Mouse (Mus musculus) kidney, adult 2 months (tissue): ENCODE results near the gene Stpg3. TPM values are rescaled to one million over a fixed set of nuclear protein-coding genes. Genes with fewer than 3 reads are reported as not detected.
A peak's percentile ranks its signal among the peaks of the same experiment; 100 is the strongest.

Experiments used
- DNase-seq: peaks from one replicate; pipeline ENCODE4 v3.0.0; 2021
- H3K27ac ChIP-seq: fragments of 200-500 bp; 2 replicates; pipeline ENCODE4 v1.5.1; 2012; ENCODE audit warnings: low read depth, low read length, control low read depth, inconsistent platforms; ENCODE audit not compliant: insufficient read depth
- H3K27me3 ChIP-seq: fragments of 200-500 bp; replicated peaks from 2 replicates; pipeline ENCODE4 v1.6.1; 2012; ENCODE audit warnings: mild to moderate bottlenecking, moderate library complexity, low read length, inconsistent platforms; ENCODE audit not compliant: control insufficient read depth, insufficient read depth
- H3K36me3 ChIP-seq: fragments of 200-500 bp; 2 replicates; pipeline ENCODE4 v1.6.1; 2012; ENCODE audit warnings: mild to moderate bottlenecking, moderate library complexity, low read length, inconsistent platforms; ENCODE audit not compliant: control insufficient read depth, insufficient read depth
- H3K4me1 ChIP-seq: fragments of 200-500 bp; 2 replicates; pipeline ENCODE4 v1.6.1; 2011; ENCODE audit warnings: low read length; ENCODE audit not compliant: control insufficient read depth, insufficient read depth
- H3K4me3 ChIP-seq: fragments of 200-500 bp; 2 replicates; pipeline ENCODE4 v1.5.1; 2011; ENCODE audit warnings: mild to moderate bottlenecking, low read depth, low read length, control low read depth; ENCODE audit not compliant: insufficient read depth
- CTCF ChIP-seq: fragments of 200-500 bp; conservative IDR thresholded peaks from 2 replicates; pipeline ENCODE4 v1.5.1; 2011; ENCODE audit warnings: low read depth, mild to moderate bottlenecking, control low read depth, low read length, moderate library complexity, mixed read lengths; ENCODE audit not compliant: insufficient read depth, insufficient read length
- POLR2A ChIP-seq: fragments of 200-500 bp; IDR thresholded peaks from one replicate; pipeline ENCODE4 v1.6.1; 2011; ENCODE audit warnings: low read depth, low read length, control low read depth
- WGBS: fragments of 180-500 bp; shearing (Covaris S2); methylation state at CpG from one replicate; pipeline ENCODE4 v1.1.7; 2018; 5-methylcytosine and 5-hydroxymethylcytosine counted together
- polyA plus RNA-seq: library from polyadenylated mRNA; depleted of rRNA; stranded (reverse); fragments of >200 nt; gene quantifications from 2 replicates; pipeline ENCODE4 v1.2.3, GENCODE M21; 2012

Stpg3 gene
- polyA plus RNA-seq, 1 experiment: 0.42 TPM

DNA sequence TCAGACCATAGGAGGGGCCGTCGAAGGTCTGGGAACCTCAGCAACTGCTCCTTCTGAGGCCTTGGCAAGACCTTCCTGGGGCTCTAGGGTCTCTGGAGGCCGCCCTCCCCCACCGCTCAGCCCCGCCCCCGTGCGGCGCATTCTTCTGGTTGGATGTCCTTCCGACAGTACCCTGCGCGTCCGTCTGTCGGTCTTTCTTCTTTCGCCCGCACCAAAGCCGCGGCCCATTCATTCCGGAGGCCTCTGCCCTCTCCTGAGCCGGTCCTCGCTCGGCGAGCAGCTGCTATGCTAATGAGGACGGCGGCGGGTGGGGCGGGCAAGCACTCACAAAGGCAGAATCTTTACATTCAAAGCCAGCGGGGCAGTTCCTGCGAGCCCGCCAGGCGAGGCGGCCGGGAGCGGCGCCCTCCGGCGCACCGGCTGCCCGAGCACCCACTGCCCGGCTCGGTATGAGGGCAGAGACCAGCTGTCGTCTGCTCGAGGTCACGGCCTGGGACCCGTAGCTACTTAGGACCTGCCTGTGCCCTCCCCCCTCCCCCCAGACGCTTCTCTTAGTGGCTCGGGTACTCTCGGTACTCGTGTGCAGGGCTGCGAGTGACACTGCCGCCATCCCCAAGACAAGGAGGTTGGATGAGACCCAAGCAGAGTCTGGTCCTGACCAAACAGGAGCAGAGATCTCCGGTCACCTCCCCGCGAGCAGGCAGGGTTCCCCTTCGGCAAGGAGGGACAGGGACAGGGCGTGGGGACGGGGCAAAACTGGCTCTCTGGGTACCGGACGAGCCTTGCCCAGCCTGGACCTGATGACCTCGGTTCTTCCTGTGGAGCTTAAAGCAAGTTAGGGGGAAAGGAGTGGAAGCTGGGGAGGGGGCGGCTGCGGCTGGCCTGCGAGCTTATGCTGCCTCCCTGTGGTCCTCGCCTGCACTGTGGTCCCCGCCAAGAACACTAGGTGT, 28.5 kb downstream of the Stpg3 start:
- WGBS: 4% methylated on average over 64 of the region's 64 CpGs
- Histone ChIP-seq H3K27me3 (no peaks in the 10 kb centered on the region), H3K4me3 (peak overlapping the region; percentile 40), H3K27ac (no peak overlapping the region), H3K4me1 (no peaks in the 10 kb centered on the region; the same call in 1 of the 2 replicates), H3K36me3 (no peaks in the 10 kb centered on the region)
- peak; percentile 59 for DNase-seq
- TF ChIP-seq CTCF: peak; percentile 54; the same call in 1 of the 2 replicates
- no peak for TF ChIP-seq POLR2A

DNA sequence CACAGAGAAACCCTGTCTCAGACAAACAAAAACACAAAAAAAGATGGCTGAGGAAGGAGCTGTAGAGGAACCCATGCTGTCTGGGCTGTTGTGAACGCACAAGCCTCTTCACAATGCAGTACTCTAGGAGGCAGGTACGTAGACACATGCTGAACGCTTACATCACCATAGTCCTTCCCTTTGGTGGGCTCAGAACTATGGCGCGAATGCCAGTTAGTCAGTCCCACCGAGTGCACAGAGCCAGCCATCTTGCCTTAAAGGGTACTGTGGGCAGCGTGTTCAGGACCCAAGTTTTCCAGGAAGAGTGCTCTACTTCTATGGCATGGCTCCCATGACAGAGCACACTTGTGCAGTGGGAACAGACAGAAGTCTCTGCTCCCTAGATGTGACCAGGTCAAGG, 29.9 kb downstream of the Stpg3 start:
- DNase-seq: no peak
- H3K27me3 ChIP-seq: no peaks in the 10 kb centered on the region
- no peak for TF ChIP-seq CTCF
- 96% methylated on average over 7 of the region's 7 CpGs for WGBS
- H3K4me1 ChIP-seq: no peaks in the 10 kb centered on the region; the same call in 1 of the 2 replicates
- no peak overlapping the region for H3K4me3 ChIP-seq
- no peak overlapping the region for H3K27ac ChIP-seq
- H3K36me3 ChIP-seq: no peaks in the 10 kb centered on the region

DNA sequence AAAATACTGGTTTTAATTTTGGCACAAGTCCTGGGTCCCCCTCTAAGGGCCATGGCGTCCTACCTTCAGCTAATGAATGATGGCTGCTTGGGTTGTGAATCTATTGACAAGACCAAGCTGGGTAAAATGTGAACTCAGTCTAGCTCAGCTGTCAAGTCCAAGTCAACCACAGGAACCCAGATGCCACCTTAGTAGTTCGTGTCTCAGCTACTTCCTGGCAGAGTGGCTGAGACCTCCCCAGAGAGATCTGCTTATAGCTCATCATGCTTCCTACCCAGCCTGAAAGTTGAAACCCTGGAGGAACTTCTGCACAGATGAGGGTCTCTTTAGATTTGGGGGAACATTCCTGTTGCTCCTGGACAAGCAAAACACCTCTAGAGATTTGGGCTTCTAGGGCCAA, 31.1 kb downstream of the Stpg3 start:
- no peak for DNase-seq
- H3K27ac ChIP-seq: no peak overlapping the region
- H3K27me3 ChIP-seq: no peaks in the 10 kb centered on the region
- 71% methylated on average over 2 of the region's 2 CpGs for WGBS
- H3K4me3 ChIP-seq: no peak overlapping the region
- H3K4me1 ChIP-seq: no peaks in the 10 kb centered on the region; the same call in 1 of the 2 replicates
- H3K36me3 ChIP-seq: no peaks in the 10 kb centered on the region
- no peak for TF ChIP-seq POLR2A
- TF ChIP-seq CTCF: no peak

DNA sequence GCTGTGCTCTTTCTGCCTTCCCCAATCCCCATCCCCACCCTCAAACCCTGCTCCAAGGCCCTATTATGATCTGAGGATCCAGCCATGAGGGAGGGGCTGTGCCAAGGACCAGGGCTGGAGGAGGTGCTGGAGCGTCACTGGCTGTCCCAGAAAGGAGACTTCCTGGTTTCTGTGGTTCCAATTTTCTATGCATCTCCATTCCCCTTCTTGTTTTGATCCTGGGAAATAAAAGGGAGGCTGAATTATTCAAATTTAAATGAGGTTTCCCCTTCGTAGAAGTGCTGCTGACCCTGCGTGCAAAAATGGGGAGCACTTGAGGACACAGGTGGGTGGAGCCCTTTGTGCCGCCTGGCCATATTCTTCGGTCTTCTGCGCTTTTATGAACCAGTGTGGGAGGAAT, 31.8 kb downstream of the Stpg3 start:
- DNase-seq: no peak
- TF ChIP-seq POLR2A (no peak), CTCF (no peak)
- 54% methylated on average over 6 of the region's 6 CpGs for WGBS
- Histone ChIP-seq H3K4me1 (peaks cover 3% of the 10 kb centered on the region), H3K27ac (no peak overlapping the region), H3K36me3 (no peaks in the 10 kb centered on the region), H3K4me3 (peak overlapping the region; percentile 35; the same call in 1 of the 2 replicates), H3K27me3 (no peaks in the 10 kb centered on the region)

DNA sequence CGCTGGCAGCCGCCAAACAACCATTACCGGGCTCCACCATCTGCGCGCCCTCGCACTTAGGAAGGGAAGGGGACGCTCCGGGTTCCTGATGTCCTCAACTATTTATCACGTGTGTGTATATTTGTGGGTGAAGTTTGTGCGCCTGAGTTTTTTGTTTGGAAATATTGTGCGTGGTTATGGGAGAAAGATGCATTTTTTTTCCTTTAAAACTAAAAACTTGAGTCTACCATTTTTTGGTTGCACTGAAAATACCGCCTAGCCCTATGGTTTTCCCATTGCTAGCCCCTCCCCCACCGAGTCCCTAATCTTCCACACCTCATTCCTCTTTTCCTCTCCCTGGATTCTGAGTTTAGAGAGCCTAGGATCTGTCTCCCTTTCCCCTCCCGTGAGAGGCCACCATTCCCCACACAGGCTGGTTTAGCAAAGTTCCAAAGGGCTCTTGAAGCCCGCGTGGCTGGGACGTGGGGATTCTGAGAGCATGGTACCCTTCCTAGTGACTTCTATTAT, 32.5 kb downstream of the Stpg3 start:
- H3K36me3 ChIP-seq: no peaks in the 10 kb centered on the region
- WGBS: 6% methylated on average over 17 of the region's 17 CpGs
- no peaks in the 10 kb centered on the region for H3K27me3 ChIP-seq
- H3K4me3 ChIP-seq: peak overlapping the region; percentile 67
- no peak overlapping the region for H3K27ac ChIP-seq
- DNase-seq: no peak
- no peak for TF ChIP-seq CTCF
- TF ChIP-seq POLR2A: no peak
- H3K4me1 ChIP-seq: peaks cover 11% of the 10 kb centered on the region

DNA sequence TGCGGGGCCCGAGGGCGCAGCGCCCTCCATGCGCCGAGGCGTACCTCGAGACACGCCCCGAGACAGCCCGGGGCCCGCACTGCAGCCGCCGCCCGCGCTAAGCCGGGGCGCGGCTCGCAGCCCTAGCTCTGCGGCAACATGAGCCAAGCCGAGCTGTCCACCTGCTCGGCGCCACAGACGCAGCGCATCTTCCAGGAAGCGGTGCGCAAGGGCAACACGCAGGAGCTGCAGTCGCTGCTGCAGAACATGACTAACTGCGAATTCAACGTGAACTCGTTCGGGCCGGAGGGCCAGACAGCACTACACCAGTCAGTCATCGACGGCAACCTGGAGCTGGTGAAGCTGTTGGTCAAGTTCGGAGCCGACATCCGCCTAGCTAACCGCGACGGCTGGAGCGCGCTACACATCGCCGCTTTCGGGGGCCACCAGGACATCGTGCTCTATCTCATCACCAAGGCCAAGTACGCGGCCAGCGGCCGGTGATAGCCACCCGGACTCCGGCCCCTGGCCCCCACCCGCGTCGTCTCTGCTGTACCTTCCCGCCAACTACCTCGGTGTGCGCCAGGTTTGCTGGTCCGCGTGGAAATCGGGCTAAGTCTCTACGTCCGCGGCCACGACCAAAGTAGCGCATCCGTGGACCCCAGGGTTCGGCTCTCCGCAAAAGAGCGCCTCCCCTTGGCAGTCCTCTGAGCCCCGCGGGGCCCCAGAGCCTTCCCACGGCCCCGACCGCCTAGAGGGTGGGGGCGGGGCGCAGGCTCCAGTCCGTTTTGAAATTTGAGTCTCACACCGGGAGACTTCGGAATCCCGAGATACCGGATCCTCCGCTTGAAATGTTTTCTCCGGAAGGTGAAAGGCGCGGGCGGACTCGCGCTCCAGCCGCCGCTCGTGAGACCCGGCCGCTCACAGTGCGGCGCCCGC, 33.2 kb downstream of the Stpg3 start:
- H3K36me3 ChIP-seq: no peaks in the 10 kb centered on the region
- H3K27ac ChIP-seq: peak overlapping the region; percentile 1
- H3K27me3 ChIP-seq: no peaks in the 10 kb centered on the region
- TF ChIP-seq CTCF (no peak), POLR2A (no peak)
- WGBS: under 1% methylated on average over 100 of the region's 100 CpGs
- peak overlapping the region; percentile 67 for H3K4me3 ChIP-seq
- peak; percentile 44 for DNase-seq
- H3K4me1 ChIP-seq: peaks cover 15% of the 10 kb centered on the region
